Mouse (Mus musculus): ENCODE measurements around the gene Perm1.

The Perm1 gene

DNA sequence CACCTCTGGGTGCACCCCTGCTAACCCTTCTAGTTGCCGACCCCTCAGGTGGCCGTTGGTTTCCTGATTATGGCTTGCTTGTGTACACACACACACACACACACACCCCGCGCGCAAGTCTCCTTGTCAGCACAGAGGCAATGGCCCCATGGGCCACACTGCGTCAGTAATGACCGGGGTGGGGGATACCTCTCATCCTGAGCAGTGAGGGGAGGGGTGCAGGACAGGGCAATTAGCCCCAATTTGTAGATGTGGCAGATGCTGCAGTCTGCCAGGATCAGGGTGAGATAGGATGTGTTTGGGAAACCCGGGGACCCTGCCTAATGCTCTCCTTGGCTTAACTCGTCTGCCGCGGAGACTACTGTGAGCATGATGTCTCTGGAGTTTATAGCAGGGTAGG is 33.9 kb downstream of the Perm1 start:
- no peak for DNase-seq (ENCODE audit: low spot score)

DNA sequence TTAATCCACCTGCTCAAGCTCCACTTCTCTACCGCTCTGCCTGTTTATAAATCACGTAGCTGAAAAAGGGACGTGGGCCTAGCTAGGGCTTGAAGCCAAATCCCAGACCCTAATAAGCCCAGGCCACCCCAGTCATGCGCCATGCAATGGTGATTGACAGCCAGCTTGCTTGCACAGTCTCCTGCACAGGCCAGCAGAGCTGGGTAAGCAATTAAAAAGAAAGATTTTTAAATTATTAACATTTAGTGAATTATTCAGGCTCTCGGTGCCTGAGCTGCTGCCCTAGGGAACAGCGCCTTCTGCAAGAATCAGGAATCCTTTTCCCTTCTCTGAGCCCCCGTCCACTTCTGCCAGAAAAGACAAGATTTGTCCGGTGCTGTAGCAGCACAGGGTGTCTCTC is 35.4 kb downstream of the Perm1 start:
- DNase-seq (ENCODE audit: low spot score): no peak

DNA sequence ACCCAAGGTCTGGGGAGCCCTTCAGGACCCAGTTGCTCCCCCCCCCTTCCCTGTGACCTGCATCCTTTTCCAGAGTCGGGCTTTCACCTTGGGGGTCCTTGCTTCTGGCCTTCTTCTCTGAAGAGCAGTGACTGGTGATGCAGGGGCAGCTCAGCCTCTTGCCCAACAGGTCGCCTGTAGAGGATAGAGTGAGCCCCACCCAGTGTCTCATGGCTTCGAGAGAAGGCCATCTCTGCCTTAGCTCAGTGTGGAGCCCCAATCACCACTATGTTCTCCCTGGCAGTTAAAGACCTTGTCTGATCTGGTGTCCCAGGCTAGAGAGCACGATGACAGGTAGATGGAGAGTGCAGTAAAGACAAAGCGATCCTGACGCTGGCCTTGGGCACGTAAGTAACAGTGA is 36.5 kb downstream of the Perm1 start:
- no peak for DNase-seq (ENCODE audit: low spot score)

DNA sequence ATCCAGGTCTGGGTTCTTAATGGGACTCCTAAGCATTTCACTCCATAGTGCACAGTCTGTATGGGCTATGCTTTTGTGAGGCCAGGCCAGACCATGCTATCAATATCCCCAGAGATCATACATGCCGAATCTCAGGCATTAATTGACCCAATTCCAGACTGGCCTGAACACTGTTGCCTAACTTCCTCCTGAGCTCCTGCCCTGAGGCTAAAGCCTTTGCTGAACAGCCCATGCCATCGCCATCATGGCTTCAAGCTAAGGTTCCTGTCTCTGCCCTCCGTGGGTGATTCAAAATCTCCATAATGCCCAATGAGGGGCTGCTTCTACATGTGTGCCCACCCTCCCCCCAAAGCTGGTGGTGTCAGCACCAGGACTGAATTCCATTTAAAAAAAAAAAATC is 37.0 kb downstream of the Perm1 start:
- DNase-seq (ENCODE audit: low spot score): no peak

DNA sequence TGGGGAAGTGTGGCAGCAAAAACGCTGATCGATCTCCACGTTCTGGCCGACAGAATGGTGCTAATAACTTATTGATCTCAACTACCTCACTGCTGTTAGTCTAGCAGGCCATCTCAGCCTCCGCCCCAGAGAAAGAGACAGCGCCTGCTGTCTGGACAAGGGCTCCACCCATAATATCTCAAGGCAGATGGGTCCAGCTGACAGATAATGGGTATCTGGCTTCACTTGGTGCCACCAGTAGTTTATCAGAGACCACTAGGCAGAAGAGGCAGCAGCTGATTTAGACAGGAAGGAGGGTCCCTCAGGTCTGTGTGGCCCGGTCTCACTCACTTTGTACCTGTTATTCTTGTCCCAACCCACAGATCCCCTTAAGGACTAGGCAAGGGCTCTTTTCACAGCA is 37.4 kb downstream of the Perm1 start:
- DNase-seq (ENCODE audit: low spot score): no peak

DNA sequence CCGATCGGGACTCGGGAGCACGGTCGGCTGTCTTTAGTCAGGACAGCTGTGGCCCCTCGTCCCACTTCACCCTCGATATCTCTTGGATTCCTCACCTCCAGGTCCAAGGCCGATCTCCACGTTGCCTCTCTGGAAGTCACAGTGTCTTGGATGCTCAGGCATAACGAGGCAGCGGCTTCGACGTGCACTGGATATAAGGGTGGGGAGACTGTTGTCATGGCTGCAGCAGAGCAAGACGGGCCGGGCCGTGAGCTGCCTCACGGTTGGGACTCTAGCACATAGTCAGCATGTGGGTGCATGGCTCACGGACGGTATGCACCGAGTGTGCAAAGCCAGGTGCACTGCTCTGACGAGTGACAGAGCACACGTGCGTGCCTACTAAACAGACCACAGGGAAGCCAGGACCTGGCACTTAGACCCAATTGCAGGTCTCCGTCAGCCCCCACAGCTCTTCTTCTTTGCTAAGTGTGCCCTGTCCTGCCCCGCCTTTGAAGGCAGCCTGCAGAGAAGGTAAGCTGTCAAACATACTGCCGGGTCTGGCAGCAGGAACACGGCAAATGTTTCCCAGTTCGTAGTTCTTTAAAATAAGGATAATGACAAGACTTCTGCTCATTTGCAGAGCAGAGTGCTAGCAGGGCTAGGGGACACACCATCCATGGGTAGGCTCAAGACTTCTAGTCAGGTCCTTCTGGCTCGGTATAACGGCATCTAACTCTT is 38.9 kb downstream of the Perm1 start:
- DNase-seq (ENCODE audit: low spot score): no peak

DNA sequence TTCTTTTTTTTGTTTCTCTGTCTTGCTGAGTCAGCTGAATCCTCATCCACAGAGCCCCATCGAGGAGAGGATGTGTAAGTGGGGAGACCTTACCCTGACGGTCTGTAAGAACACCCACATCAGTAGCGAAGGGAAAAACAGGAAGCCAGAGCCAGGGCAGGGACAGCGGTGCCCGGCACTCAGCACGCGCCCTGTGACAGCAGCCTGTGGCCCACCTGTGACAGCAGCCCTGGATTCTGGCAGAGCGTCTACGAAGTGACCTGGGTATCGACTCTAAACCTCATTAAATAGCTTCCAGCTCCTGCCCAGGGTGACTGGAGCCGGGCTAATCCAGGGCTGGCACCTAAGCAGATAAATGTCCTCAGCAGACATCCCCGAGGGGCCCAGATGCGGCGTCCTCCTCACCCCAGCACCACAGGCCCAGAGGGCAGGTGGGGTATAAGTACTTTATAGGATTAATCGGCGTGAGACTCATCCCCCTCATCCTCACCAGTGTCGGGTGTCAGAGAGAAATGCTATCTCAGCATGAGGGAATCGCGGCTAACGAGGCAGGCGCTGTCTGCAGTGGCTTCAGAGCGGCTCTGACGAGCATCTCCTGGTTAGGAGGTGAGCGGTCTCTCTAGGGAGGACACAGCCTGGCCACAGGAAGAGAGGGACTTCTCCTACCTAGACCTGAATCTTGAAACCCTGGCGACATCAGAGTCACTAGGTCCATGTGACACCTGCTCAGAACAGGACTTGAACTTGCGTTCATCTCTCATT is 39.6 kb downstream of the Perm1 start, which contains the start of gene Samd11:
Gene Samd11 (minus strand): TSS at position 580 of the 762 bp plus-strand sequence.
- no peak for DNase-seq (ENCODE audit: low spot score)

Measured in ovary, postnatal 10 days (tissue).